Comparison of ENCODE assay signal across 8 mouse cellular contexts in genomic region chr11:12359336-12360000, GRCm38 (mm10).
A peak's percentile ranks its signal among the peaks of the same experiment; 100 is the strongest.
DNase-seq lines count a peak whose midpoint lies in the region; ATAC-seq and TF ChIP-seq lines count a peak whose summit lies in the region.

No protein-coding gene starts in this region.

- H3K27ac ChIP-seq in embryonic fibroblast, embryonic 13.5 days (ENCODE audit: insufficient read depth, low read length) = no peak overlapping the region
- no peak overlapping the region for H3K27ac ChIP-seq in heart, embryonic 14.5 days (replicated peaks in 1 of 2; ENCODE audit: control insufficient read depth in 1 of 2, insufficient read depth in 1 of 2, low read depth in 2 of 2, low read length in 2 of 2)
- no peak overlapping the region for H3K27ac ChIP-seq in kidney, embryonic 16.5 days (ENCODE audit: low read length)
- no peak overlapping the region for H3K27ac ChIP-seq in liver, embryonic 14.5 days

- no peak overlapping the region for H3K9ac ChIP-seq in heart, embryonic 14.5 days (ENCODE audit: low read length)
- no peak overlapping the region for H3K9ac ChIP-seq in kidney, embryonic 16.5 days (replicated peaks; ENCODE audit: low read length)
- no peak overlapping the region for H3K9ac ChIP-seq in liver, embryonic 14.5 days (replicated peaks)

- H3K27me3 ChIP-seq in heart, embryonic 14.5 days (ENCODE audit: control insufficient read depth, insufficient read depth, low read length) = no peaks in the 10 kb centered on the region
- H3K27me3 ChIP-seq in kidney, embryonic 16.5 days (ENCODE audit: insufficient read depth, low read length) = no peaks in the 10 kb centered on the region
- H3K27me3 ChIP-seq in liver, embryonic 14.5 days (ENCODE audit: control insufficient read depth, insufficient read depth, low read length) = no peaks in the 10 kb centered on the region

- H3K9me3 ChIP-seq in heart, embryonic 14.5 days (ENCODE audit: control insufficient read depth, low read length) = no peaks in the 10 kb centered on the region
- no peaks in the 10 kb centered on the region for H3K9me3 ChIP-seq in kidney, embryonic 16.5 days (ENCODE audit: low read length)
- no peaks in the 10 kb centered on the region for H3K9me3 ChIP-seq in liver, embryonic 14.5 days (ENCODE audit: control insufficient read depth, low read length)

- no peak overlapping the region for H3K4me2 ChIP-seq in heart, embryonic 14.5 days (ENCODE audit: low read length)
- no peak overlapping the region for H3K4me2 ChIP-seq in kidney, embryonic 16.5 days (replicated peaks; ENCODE audit: low read depth, low read length)
- H3K4me2 ChIP-seq in liver, embryonic 14.5 days (ENCODE audit: low read depth) = no peak overlapping the region

- peak; percentile 39 to 41 for DNase-seq in cerebellum, postnatal 10 days
- no peak for DNase-seq in liver, embryonic 14.5 days (ENCODE audit: low read depth in 3 of 3, low spot score in 3 of 3)
- DNase-seq in ovary, postnatal 14 days (ENCODE audit: low spot score) = peak; percentile 36
- DNase-seq in spleen, adult 18-20 months = no peak

- TF ChIP-seq CTCF in embryonic fibroblast, embryonic 13.5 days (IDR thresholded peaks at IDR 0.05; ENCODE audit: borderline replicate concordance, insufficient read depth, low read length) = peak; percentile 80; the same call in 1 of the 2 replicates
- peak; percentile 44 for TF ChIP-seq CTCF in liver, embryonic 14.5 days (IDR thresholded peaks at IDR 0.05; ENCODE audit: low read depth)

- H3K4me1 ChIP-seq in embryonic fibroblast, embryonic 13.5 days (ENCODE audit: control insufficient read depth, insufficient read depth, low read length) = 0 out of 2 replicates have a peak, but pooled peaks cover 2% of the 10 kb centered on the region
- peaks cover 4 to 12% of the 10 kb centered on the region in 2 experiments for H3K4me1 ChIP-seq in heart, embryonic 14.5 days (ENCODE audit: control insufficient read depth in 2 of 2, insufficient read depth in 2 of 2, low read length in 2 of 2)
- no peaks in the 10 kb centered on the region for H3K4me1 ChIP-seq in kidney, embryonic 16.5 days (ENCODE audit: insufficient read depth, low read length)
- no peaks in the 10 kb centered on the region for H3K4me1 ChIP-seq in liver, embryonic 14.5 days (replicated peaks; ENCODE audit: control insufficient read depth in 2 of 2, insufficient read depth in 2 of 2, low read length in 1 of 2)

- no peak for TF ChIP-seq EP300 in liver, embryonic 14.5 days (IDR thresholded peaks at IDR 0.05; ENCODE audit: low read depth)

- H3K36me3 ChIP-seq in heart, embryonic 14.5 days (ENCODE audit: control insufficient read depth, insufficient read depth, low read length) = no peaks in the 10 kb centered on the region
- no peaks in the 10 kb centered on the region for H3K36me3 ChIP-seq in kidney, embryonic 16.5 days (ENCODE audit: insufficient read depth, low read length)
- H3K36me3 ChIP-seq in liver, embryonic 14.5 days (replicated peaks; ENCODE audit: control insufficient read depth, insufficient read depth, low read depth) = no peaks in the 10 kb centered on the region

- 13% methylated on average over 2 of the region's 2 CpGs for WGBS in heart, embryonic 14.5 days
- 19% methylated on average over 2 of the region's 2 CpGs for WGBS in kidney, embryonic 16.5 days
- WGBS in liver, embryonic 14.5 days (ENCODE audit: insufficient replicate concordance) = 13% methylated on average over 2 of the region's 2 CpGs

- no peak for ATAC-seq in cerebellum, adult (ENCODE audit: insufficient number of reproducible peaks, low FRiP score, low TSS enrichment)
- ATAC-seq in heart, embryonic 14.5 days (ENCODE audit: insufficient number of reproducible peaks, insufficient read depth, low FRiP score, low read depth) = peak; percentile 81
- peak; percentile 95; the same call in 1 of the 2 replicates for ATAC-seq in kidney, embryonic 16.5 days (ENCODE audit: low FRiP score, low TSS enrichment)
- no peak for ATAC-seq in liver, embryonic 14.5 days (ENCODE audit: insufficient read depth)

- TF ChIP-seq POLR2A in embryonic fibroblast, embryonic 13.5 days (IDR thresholded peaks at IDR 0.05; ENCODE audit: low read depth, low read length) = no peak

- no peak overlapping the region for H3K4me3 ChIP-seq in embryonic fibroblast, embryonic 13.5 days (ENCODE audit: insufficient read depth, low read length)
- no peak overlapping the region for H3K4me3 ChIP-seq in heart, embryonic 14.5 days (ENCODE audit: control insufficient read depth in 1 of 2, insufficient read depth in 1 of 2, low read depth in 1 of 2, low read length in 2 of 2)
- no peak overlapping the region for H3K4me3 ChIP-seq in kidney, embryonic 16.5 days (ENCODE audit: low read length)
- H3K4me3 ChIP-seq in liver, embryonic 14.5 days (ENCODE audit: insufficient read depth in 1 of 2, low read depth in 2 of 2, low read length in 2 of 2) = no peak overlapping the region

Comparison
In these comparisons a context has a peak if more than half of its experiments do, and no peak if none do; other contexts are left out.
1. DNase-seq: peak in cerebellum, postnatal 10 days (2 of 2) and ovary, postnatal 14 days (single experiment); none in liver, embryonic 14.5 days (0 of 3) and spleen, adult 18-20 months (0 of 2).
2. ATAC-seq: peak in heart, embryonic 14.5 days (single experiment) and kidney, embryonic 16.5 days (single experiment); none in cerebellum, adult (single experiment) and liver, embryonic 14.5 days (single experiment).